Mouse (Mus musculus) embryonic fibroblast, embryonic 13.5 days (primary cell): ENCODE measurements around the gene Arf3.

Experiments
- CTCF ChIP-seq: IDR thresholded peaks from 2 replicates; pipeline ENCODE4 v1.5.1; 2011; ENCODE audit warnings: mild to moderate bottlenecking, control low read depth, low read length, moderate library complexity, borderline replicate concordance; ENCODE audit not compliant: insufficient read depth
- POLR2A ChIP-seq: IDR thresholded peaks from 2 replicates; pipeline ENCODE4 v1.6.1; 2011; ENCODE audit warnings: low read depth, mild to moderate bottlenecking, control low read depth, low read length, moderate library complexity

GRCm38 (mm10) chr15:98802926-98803325 is 39.9 kb upstream of the Arf3 start:
- TF ChIP-seq CTCF: no peak
- TF ChIP-seq POLR2A: no peak
